Mouse (Mus musculus): ENCODE data around the gene Cyp4f15.

DNA sequence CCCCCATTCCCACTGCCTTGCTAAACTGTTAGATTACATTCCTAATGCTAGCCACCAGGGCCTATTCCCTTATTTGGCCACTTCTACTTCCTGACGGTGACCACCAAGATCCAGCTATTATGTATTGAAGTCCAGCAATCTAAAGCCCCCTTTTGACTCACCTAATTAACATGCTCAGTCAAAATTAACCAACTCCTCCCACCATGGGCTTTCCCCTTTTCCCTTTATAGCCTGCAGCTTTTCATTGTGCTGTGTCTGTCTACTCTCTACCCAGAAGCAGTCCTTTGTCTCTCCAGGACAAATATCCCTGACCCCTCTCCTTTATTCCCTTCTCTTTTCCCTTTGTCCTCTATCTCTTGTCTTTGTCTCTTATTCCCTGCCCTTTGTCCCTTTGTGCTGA is 55.6 kb downstream of the Cyp4f15 start:
- TF ChIP-seq CTCF (conservative IDR thresholded peaks at IDR 0.05; ENCODE audit: low read length) (no peak), NANOG (IDR thresholded peaks at IDR 0.05; ENCODE audit: borderline replicate concordance, low read length) (no peak), POU5F1 (IDR thresholded peaks at IDR 0.05; ENCODE audit: borderline replicate concordance, low read length) (no peak)
